Mouse (Mus musculus): ENCODE measurements around the gene Spen.

Gene Spen

DNA sequence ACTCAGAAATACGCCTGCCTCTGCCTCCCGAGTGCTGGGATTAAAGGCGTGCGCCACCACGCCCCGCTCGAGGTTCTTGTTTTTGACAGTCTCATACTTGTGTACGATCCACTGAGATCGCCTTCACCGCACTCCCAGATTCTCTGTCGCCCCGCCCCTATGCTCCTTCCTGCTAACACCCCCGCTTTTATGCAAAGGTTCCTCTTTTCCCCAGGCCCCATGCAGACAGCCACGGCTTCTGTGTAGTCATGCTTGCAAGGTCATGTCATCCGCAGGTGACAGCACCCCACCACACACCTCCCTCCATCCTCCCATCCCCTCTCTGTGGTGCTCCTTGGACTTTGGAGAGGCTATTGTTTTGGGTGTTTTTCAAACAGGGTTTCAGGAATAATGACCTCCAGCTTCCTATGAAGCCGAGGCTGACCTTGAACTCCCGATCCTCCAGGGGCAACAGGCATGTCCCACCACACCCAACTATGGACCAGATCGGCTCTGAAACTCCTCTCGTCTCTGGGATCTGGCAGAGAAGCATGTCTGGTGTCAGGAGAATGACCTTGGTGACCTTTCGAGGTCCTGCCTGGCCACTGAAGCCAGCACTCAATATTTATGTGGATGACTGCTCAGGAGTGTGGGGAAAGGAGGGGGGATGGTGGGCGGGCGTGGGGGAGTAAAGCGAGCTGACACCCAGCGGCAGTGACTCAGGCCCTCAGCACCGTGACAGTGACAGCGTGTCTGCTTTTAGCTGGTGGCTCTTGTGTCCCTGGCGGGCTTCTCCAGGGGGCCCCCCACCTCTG lies 118.8 kb downstream of the Spen start:
- DNase-seq: peak in 1 of 2 experiments; percentile 37

Data from lung, postnatal 4 days (tissue).